Mouse (Mus musculus): Measurements from ENCODE around the gene Sall4.

Gene Sall4

DNA sequence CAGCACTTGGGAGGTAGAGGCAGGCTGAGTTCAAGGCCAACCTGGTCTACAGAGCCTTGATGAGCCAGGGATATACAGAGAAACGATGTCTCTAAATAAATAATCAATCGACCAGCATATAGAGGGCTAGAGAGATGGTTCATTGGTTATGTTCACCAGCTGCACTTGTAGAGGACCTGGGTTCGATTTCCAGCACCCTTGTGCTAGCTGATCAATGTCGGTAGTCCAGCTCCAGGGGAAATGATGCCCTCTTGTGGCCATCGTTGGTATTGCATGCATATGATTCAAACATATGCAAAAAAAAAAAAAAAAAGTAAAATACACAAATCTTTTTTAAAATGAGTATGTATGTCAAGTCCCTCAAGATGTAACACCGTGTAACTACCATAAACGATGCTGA is 25.1 kb downstream of the Sall4 start:
- DNase-seq, result peak; percentile 85

DNA sequence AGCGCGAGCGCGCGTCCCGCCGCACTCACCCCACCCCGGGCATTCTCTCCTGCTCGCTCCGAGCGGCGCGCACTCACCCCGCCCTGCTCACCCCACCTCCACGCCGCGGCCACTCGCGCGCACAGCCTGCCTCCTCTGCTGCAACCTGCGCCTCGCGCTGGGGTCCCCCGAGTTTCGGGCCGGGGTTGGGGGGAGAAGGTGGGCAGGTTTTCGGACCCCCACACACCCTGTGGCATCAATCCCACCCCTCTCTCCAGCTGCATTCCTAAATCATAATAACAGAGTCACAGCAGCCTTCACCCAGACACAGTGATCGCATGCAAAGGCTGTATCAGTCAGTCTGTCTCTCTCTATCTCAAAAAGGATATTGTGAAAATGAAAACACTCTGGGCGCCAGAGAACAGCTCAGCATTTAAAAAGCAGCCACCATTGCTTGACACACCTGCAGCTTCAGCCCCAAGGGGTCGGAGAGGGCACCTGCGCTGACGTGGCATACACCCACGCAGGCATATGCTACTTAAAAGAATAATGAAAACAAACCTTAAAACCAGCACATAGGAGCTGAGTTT is 25.6 kb downstream of the Sall4 start, which contains the start of gene Atp9a:
Gene Atp9a, minus strand, starts transcription at position 351 of the 569 bp plus-strand sequence.
- peak; percentile 50 for DNase-seq

DNA sequence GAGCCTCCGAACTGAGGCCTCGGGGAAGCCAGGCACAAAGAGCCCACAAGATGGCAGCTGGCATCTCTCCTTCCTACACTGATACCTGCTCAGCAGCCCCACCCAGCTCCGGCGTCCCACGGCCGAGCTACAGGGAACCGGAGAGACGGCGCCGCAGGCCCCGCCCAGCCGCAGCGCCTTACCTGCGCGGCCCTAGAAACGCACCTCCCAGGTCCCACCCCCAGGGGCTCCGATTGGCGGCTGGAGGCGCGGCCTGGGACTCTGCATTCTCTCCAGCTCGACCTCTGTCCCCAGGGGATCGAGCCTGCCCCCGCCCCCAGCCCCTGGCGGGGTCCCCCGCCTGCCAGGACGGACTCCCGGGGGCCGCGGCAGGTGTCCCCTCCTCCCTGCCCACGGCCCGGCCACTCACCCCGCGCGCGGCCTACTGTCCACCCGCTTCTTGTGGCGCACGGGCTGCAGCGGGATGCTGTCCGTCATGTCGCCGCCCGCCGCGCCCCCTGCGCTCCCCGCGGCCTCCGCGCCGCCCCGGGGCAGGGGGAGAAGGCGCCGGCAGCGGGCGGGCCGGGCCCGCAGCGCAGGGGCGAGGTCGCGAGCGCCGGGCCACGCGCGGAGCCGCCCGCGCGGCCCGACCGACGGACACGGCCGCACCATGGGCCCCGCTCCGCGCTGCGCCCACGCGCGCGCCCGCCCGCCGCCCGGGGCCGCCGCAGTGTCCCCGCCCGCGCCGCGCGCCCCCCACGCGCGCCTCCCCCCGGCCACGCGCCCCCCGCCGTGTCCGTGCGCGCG is 26.3 kb downstream of the Sall4 start:
- DNase-seq, result peak; percentile 88

DNA sequence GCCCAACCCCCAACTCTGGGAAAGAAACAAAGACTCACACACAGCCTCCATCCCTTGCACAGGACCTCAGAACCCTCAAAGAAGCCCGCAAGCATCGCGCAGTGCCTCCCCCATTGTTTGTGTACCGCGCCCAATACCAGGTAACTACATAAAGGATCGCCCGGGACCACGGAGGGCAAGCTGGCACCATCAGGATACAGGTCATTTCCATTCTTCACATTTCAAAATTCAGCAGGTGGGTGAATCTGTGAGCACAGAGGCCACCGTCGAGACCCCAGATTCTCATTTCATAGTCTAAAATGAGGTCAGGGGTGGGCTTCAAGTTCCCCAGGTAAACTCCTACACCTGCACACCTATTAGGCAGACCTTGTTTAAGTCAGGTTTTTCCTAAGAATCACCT is 27.2 kb downstream of the Sall4 start:
- DNase-seq, result no peak

DNA sequence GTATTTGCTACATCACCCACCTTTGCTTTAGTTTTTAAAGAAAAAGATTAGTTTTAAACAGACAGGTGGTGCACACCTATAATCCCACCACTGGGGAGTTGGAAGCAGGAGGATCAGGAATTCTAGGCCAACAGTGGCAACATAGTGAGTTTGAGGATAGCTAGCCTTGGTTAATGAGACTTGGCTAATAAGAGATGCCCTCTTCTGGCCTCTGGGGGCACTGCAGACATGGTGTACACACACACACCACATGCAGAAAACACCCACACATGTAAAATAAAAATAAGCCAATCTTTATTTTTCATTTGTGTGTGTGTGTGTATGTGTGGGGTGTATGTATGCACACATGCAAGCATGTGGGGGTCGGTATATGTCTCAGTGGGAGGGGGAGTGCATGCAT is 28.9 kb downstream of the Sall4 start:
- DNase-seq, result no peak

DNA sequence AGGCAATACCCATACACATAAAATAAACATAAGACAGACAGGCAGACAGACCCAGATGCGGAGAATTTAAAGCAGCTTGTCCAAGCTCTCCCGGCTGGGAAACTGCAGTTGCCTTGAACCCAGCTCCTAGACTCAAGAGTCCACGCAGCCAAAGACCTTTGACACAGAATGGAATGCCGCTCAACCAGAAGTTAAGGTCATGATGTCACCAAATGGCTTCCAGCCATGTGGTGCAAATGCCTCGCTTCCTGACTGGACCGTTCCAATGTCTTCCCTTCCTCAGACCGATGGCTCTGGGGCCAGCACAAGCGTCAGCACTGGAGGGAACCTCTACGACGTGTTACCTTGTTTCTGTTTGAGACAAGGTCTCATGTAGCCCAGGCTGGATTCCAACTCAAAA is 29.9 kb downstream of the Sall4 start:
- peak; percentile 62 for DNase-seq

DNA sequence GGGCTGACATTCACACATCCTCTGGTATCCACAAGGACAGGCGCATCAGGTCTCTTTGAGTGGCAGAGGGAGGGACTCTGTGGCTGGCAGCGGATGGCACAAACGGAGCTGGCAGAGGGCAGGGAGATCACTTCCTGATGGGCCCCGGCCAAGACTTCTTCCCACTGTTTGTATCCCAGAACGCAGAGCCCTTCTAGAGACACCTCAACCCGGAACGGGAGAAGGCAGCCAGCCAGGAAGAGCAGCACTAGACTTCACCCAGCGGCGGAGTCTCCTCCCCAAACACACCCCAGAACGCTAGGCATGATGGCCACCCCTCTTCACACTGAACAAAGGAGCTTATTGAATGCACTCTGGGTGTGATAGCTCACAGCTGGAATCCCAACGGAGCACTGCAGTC is 33.7 kb downstream of the Sall4 start:
- DNase-seq, result peak; percentile 83

DNA sequence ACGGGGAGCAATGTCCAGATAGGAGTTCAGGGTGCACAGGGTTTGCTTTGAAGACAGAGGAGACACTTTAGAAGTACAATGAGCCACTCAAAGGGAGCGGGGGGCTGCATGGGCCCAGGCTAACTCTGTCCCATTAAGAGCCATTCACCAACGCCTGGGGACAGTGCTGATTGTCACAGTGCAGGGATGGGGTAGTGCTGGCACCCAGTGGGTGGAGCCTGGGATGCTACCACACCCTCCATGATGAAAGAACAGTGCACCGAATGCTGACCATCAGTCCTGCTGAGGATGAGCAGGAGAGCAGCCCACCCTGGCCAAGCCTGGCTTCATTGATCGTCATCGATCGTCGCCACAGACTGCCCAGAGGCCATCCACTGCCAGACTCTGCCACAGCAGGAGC is 36.5 kb downstream of the Sall4 start:
- DNase-seq, result no peak

DNA sequence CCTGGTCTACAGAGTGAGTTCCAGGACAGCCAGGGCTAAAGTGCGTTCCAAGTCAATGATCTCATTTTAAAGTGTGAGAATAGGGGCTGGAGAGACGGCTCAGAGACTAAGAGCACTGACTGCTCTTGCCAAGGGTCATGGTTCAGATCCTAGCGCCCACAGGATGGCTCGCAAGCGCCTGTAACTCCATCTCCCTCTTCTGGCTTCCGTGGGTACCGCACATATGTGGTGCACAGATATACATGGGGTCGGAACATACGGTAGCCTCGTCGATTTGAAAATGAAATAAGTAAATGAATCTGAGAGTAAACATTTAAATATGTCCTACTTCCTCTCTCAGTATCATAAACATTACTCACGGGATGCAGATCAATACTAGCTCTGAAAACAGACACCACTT is 38.0 kb downstream of the Sall4 start:
- DNase-seq, result no peak

DNA sequence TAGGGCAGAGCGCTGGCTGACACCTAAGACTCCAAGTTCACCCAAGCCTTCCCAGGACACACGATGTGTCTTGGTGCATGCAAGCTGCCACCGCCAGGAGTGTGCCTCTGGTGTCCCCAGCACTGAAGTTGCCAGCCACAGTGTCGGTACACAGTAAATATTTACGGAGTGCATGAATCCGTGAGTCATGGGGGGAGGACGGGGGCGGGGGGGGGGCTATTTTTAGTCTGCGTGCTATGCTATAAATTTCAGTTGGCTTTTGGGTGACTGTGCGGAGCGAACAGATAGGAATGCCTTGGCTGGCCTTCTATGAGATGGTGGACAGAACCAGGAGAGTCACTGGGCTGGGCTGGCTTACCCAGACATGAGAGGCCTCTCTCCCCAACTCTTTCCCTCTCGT is 39.7 kb downstream of the Sall4 start:
- DNase-seq, result no peak

DNA sequence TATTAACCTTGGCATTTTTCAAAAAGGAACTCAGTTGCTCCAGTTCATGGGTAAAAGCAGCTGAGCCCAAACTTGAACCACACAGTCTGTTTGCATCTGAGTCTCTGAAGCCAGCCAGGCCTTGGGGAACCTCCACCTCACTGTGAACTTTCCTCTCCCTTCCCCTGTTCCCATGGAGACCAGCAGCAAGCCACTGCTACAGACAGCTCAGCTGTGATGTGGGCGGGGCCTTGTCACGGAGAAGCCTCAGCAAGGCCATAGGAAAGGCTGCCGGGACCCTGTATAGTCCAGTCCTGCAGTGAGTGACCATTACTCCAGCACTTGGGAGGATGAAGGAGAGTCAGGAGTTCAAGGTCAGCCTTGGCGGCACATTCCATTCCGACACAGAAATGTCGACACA is 41.7 kb downstream of the Sall4 start:
- peak; percentile 40 for DNase-seq

DNA sequence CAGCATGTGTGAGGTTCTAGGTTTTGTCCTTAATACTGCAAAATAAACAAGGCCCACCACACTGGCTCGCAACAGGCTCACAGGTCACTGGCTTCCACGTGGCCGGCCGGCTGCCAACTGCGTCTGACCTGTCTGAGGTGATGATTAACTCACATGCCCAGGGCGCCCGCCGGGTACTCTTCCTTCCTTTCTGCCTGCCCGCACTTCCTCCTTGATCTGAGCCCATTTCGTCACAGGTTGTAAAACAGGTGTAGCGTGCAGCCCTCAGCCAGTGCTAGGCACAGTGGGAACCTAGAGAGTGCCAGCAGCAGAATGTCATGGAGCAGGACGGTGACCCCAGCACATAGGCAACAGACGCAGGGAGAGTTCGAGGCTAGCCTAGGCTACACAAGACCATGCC is 46.4 kb downstream of the Sall4 start:
- DNase-seq, result peak; percentile 69

DNA sequence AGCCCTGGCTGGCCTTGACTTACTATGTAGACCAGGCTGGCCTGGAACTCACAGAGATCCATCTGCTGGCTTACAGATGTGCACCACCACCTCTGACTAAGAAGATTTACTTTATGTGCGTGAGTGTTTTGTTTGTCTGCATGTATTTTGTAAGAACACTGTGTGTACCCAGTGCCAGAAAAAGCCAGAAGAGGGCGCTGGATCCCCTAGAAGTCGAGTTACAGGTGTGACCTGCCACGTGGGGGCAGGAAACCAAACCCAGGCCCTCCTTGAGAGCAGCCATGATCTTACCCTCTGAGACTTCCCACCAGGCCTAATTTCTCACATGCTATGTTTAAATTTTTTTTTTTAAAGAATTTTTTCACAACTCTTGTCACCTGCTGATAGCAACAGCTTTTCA is 48.0 kb downstream of the Sall4 start:
- no peak for DNase-seq

DNA sequence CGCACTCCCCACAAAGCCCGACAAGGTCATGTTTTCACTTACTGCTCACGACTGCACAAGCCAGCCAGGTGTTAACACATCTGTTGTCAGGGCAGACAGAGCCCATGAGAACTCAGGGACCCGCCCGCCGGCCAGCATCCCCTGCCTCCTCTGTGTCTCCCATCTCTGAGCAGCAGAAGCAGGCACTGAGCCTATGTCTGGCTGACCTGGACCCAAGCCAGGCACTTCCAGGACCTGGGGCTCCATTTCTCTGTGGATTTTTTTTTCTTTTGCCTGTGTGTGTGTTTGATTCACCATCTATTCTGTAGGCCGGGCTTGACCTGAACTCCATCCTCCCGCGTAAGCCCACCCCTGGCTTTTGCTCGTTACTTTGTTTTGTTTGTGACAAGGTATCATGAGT is 49.0 kb downstream of the Sall4 start:
- no peak for DNase-seq

DNA sequence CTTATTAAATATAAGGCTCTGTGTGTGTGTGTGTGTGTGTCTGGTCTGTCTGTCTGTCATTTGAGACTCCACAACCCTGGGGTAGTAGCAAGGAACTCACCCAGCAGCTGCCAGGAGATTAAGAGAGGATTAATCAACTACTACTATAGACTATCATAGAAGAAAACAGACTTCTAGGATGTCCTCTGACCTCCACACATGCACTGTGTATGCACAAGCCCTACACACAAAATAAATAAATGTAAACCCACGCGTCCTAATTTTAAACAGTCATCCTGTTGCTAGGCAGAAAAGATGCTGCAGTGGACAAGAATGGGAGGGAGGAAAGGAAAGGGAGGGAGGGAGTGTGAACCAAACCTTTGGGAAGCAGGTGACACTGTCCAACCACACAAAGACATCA is 49.5 kb downstream of the Sall4 start:
- no peak for DNase-seq

DNA sequence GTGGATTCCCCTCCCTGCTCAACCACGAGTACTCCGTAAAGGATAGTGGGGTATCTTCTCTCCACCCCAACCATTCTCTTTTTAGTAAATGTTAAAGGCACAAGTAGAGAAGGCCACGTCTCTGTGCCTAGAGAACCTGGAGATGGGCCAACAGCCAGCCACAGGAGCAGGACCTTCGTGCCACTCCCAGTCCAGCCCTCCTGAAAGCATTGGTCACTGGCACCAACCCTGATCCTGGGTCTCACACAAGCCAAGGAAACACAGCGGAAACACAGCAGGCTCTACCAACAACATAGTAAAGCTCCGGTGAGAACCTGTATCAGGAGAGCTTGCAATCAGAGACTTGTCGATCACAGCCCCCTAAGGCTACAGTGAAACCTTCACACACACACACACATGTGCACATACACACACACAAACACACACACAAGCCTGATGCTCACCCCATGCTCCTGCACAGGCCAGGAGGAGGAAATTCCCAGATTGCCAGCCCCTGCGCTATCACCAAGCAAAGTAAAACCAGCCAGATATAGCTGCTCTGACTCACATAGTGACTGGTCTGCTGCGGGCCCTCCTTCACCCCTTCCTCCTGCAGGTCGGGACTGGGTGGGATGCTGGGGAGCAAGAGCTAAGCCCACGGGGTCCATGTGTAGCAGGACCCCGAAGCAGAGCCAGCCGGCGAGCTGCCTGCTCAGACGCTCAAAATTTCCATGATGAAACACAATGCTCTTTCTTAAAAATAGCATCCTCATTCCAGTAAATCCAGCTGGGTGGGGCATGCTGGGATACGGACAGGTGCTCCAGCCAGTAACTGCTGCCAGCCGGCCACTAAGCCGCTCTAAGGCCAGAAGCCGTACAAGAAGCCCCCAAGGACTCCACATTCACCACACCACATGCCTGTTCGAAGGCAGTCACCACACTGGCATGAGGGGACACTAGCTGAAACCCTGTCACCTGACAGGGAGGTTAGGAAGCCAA is 55.3 kb downstream of the Sall4 start:
- peak; percentile 10 for DNase-seq

DNA sequence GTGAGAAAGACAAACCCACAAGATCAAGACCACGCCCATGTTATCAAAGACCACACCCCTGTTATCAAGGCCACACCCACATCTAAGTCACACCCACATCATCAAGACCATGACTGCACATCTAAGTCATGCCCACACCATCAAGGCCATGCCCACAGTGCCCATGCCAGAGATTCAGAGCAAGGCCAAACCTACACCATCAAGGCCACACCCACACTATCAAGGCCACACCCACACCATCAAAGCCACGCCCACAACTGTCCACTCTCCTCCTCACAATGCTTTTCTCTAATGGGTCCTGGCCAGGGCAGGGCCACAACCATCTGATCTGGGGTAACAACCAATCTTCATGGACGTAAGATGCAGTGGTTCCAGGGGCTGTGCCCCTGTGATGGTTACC is 56.8 kb downstream of the Sall4 start:
- DNase-seq, result no peak

DNA sequence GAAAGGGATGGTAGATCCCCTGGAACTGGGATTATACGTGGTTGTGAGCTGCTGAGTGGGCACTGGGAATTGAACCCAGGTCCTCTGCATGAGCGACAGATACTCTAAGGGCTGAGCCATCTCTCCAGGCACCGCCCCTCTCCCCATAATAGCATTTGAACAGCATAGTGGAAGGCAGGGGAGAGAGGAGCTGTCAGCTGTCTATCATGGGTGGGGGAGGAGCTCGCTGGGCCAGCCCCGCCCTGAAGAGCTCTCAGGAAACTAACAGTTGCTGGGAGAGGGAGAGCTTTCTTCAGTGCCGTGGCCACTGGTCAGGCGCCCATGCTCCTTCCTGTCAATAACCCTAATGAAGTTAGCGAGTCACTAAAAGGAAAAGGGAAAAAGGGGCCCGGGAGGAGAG is 60.0 kb downstream of the Sall4 start:
- no peak for DNase-seq

DNA sequence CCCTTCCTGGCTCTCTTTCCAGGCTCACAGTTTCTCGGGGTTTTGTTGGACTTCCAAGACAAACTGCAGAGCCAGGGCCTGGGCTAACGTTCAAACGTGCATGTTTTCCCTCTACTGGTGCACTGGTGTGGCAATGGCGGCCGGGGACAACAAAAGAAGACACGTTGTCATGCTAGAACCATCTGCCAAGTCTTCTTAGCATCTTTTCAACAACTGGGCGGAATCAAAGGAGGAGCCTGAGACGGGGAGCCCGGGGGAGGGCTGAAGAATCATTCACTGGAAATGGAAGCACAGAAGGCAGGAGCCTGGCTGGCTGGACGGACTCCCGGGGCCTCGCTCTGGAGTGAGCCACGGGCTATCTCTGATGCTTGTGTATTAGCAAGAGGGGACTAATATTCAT is 65.5 kb downstream of the Sall4 start:
- DNase-seq, result no peak
